Mouse (Mus musculus): ENCODE measurements around the gene Mafg. TPM values are rescaled to one million over a fixed set of nuclear protein-coding genes. Genes with fewer than 3 reads are reported as not detected.

Gene Mafg
- polyA plus RNA-seq, 1 experiment from 2014 or later, result 20.2 TPM

DNA sequence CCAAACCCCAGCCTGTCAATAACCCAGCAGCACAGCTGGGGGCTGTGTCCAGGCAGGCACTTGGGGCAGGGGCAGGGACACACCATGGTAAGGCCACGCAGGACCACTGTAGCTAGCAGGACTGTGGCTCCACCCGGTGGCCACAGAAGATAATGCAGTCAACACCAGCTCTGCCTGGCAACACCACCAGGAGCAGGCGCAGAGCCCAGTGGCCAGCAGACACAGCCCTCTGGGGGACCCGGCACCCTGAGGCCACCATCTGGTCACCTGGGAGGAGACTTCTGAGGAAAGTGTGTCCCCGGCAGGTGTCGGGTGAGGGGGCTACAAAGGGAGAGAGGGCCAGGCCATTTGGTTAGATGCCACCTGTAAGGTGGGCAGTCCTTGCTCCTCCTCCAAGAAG, 20.6 kb downstream of the Mafg start:
- H3K27me3 ChIP-seq (ENCODE audit: control insufficient read depth, insufficient read depth, low read length), result peaks cover under 1% of the 10 kb centered on the region; the same call in 1 of the 2 replicates
- ATAC-seq (replicated peaks; ENCODE audit: insufficient number of reproducible peaks, low FRiP score, low TSS enrichment), result no peak
- peaks cover 19% of the 10 kb centered on the region for H3K36me3 ChIP-seq (ENCODE audit: control insufficient read depth, insufficient read depth, low read length)
- H3K9ac ChIP-seq (ENCODE audit: low read depth, low read length), result no peak overlapping the region
- no peak overlapping the region for H3K27ac ChIP-seq (ENCODE audit: low read depth, low read length)
- peaks cover 29% of the 10 kb centered on the region for H3K4me1 ChIP-seq (ENCODE audit: control insufficient read depth, insufficient read depth, low read length)
- no peak overlapping the region for H3K4me2 ChIP-seq
- no peak overlapping the region for H3K4me3 ChIP-seq (ENCODE audit: low read depth, low read length)
- WGBS (ENCODE audit: insufficient replicate concordance), result 40% methylated on average over 6 of the region's 6 CpGs
- no peaks in the 10 kb centered on the region for H3K9me3 ChIP-seq (replicated peaks; ENCODE audit: control insufficient read depth, low read length)

DNA sequence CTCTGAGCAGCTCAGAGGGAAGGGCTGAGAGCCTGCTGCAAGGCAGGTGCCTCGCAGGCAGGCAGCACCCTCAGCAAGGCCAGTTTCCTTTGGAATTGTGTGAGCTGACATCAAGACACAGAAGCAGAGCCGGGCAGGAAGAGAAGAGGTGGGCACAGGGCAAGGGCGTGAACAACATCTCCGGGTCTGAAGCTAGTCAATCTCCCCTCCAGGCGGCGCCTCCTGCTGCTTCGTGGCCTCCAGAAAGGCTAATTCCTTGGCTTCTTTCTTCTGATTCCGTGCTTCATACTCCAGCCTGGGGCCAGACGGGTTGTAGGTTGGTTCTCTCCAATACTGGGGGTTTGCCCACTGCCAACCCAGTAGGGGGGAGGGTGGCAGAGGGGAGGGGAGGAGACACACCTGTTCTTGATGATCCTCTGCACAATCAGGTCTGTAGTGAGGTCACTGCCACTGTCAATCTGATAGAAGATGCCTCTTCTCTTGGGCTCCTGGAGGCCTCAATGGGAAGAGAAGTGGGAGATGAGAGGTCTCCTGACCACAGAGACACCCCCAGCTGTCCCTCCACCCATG, 22.8 kb downstream of the Mafg start:
- no peak for ATAC-seq (replicated peaks; ENCODE audit: insufficient number of reproducible peaks, low FRiP score, low TSS enrichment)

DNA sequence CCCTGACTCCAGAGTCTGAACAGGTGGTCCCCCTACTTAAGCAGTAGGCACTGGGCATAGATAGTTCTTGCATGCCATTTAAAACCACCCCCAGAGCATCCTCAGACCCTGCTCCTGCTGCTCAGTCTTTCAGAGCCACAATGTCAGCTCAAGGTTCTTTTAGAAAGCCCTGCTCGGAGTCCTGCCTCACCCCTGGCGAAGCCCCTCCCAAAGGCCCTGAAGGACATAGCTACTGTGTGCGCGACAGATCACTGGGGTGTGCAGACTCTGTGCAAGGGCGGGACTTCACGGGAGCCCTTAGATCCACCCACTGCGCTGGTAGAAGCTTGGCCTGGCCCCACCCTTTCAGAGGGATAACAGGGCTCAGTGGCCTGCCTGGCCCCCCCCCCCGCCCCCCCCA, 24.1 kb downstream of the Mafg start:
- Histone ChIP-seq H3K9ac (ENCODE audit: low read depth, low read length) (peak overlapping the region; percentile 74), H3K27ac (ENCODE audit: low read depth, low read length) (peak overlapping the region; percentile 50; the same call in 1 of the 2 replicates), H3K27me3 (ENCODE audit: control insufficient read depth, insufficient read depth, low read length) (peaks cover 3% of the 10 kb centered on the region; the same call in 1 of the 2 replicates), H3K9me3 (replicated peaks; ENCODE audit: control insufficient read depth, low read length) (no peaks in the 10 kb centered on the region), H3K36me3 (ENCODE audit: control insufficient read depth, insufficient read depth, low read length) (peaks cover 23% of the 10 kb centered on the region), H3K4me2 (peak overlapping the region; percentile 87), H3K4me3 (ENCODE audit: low read depth, low read length) (peak overlapping the region; percentile 43; the same call in 1 of the 2 replicates), H3K4me1 (ENCODE audit: control insufficient read depth, insufficient read depth, low read length) (peaks cover 24% of the 10 kb centered on the region)
- ATAC-seq (replicated peaks; ENCODE audit: insufficient number of reproducible peaks, low FRiP score, low TSS enrichment), result peak; percentile 80
- 37% methylated on average over 7 of the region's 8 CpGs for WGBS (ENCODE audit: insufficient replicate concordance)

More for the DNA sequence above, 22.8 kb downstream of the Mafg start:
- Histone ChIP-seq H3K4me1 (ENCODE audit: control insufficient read depth, insufficient read depth, low read length) (peaks cover 24% of the 10 kb centered on the region), H3K9ac (ENCODE audit: low read depth, low read length) (no peak overlapping the region), H3K27me3 (ENCODE audit: control insufficient read depth, insufficient read depth, low read length) (peaks cover 3% of the 10 kb centered on the region; the same call in 1 of the 2 replicates), H3K27ac (ENCODE audit: low read depth, low read length) (no peak overlapping the region), H3K4me2 (no peak overlapping the region), H3K9me3 (replicated peaks; ENCODE audit: control insufficient read depth, low read length) (no peaks in the 10 kb centered on the region), H3K36me3 (ENCODE audit: control insufficient read depth, insufficient read depth, low read length) (peaks cover 19% of the 10 kb centered on the region), H3K4me3 (ENCODE audit: low read depth, low read length) (no peak overlapping the region)
- 87% methylated on average over 9 of the region's 9 CpGs for WGBS (ENCODE audit: insufficient replicate concordance)

DNA sequence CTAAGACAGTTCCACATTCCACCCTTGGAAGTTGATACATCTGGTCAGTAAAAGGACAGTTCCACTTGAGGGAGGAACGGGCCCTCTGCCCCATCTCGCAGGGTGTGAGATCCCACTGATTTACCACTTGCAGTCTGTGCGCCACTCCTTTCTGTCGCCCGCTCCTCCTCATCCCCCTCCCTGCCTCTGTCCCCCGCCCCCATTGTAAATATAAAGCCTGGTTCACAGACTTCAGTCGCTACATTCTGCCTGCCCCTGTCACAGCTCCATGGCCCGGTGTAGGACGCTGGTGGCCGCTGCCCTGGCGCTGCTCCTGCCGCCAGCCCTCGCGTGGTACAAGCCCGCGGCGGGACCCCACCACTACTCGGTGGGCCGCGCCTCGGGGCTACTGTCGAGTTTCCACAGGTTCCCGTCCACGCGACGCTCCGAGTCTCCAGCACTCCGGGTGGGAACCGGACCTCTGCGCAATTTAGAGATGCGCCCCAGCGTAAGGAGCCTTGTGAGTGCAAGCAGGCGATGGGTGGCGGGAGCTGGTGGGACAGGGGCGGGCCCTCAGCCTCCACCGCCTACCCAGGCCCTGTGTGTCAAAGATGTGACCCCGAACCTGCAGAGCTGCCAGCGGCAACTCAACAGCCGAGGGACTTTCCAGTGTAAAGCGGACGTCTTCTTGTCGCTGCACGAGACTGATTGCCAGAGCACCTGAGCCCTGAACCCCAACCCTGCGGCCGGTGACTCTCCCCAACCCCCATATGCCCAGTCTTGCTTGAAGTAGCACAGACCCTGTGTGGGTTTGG, 25.0 kb downstream of the Mafg start, which contains the start of gene Npb:
Npb (plus strand) TSS at position 237 of the 794 bp plus-strand sequence.
- Histone ChIP-seq H3K4me1 (ENCODE audit: control insufficient read depth, insufficient read depth, low read length) (peaks cover 24% of the 10 kb centered on the region), H3K9me3 (replicated peaks; ENCODE audit: control insufficient read depth, low read length) (no peaks in the 10 kb centered on the region), H3K4me2 (peak within 1 kb of the TSS; percentile 87), H3K27ac (ENCODE audit: low read depth, low read length) (peak within 1 kb of the TSS; percentile 50; the same call in 1 of the 2 replicates), H3K36me3 (ENCODE audit: control insufficient read depth, insufficient read depth, low read length) (peaks cover 23% of the 10 kb centered on the region), H3K9ac (ENCODE audit: low read depth, low read length) (peak within 1 kb of the TSS; percentile 74), H3K27me3 (ENCODE audit: control insufficient read depth, insufficient read depth, low read length) (peaks cover 3% of the 10 kb centered on the region; the same call in 1 of the 2 replicates), H3K4me3 (ENCODE audit: low read depth, low read length) (peak within 1 kb of the TSS; percentile 43)
- no peak for ATAC-seq (replicated peaks; ENCODE audit: insufficient number of reproducible peaks, low FRiP score, low TSS enrichment)
- WGBS (ENCODE audit: insufficient replicate concordance), result 4% methylated on average over 45 of the region's 45 CpGs

DNA sequence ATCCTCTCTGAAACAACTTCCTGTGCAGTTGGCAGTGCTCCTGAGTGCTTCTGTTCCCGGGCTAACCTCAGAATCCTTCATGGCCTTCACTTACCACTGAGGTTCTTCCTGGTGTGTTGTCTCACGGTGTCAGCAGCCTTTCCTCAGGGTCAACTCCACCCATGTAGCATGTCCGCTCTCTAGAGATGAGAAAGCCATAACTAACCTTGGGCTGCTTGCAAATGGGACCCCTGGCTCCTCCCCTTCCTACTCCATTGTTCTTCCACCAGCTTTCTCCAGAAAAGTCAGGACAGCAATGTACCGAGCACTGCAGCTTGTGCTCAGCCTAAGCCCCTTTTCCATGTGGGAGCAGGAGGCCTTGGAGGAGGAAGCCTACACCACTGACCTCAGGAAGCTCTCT, 26.6 kb downstream of the Mafg start:
- Histone ChIP-seq H3K36me3 (ENCODE audit: control insufficient read depth, insufficient read depth, low read length) (peaks cover 12% of the 10 kb centered on the region), H3K4me1 (ENCODE audit: control insufficient read depth, insufficient read depth, low read length) (peaks cover 24% of the 10 kb centered on the region), H3K9me3 (replicated peaks; ENCODE audit: control insufficient read depth, low read length) (no peaks in the 10 kb centered on the region), H3K27ac (ENCODE audit: low read depth, low read length) (no peak overlapping the region), H3K4me2 (no peak overlapping the region), H3K27me3 (ENCODE audit: control insufficient read depth, insufficient read depth, low read length) (peaks cover 3% of the 10 kb centered on the region; the same call in 1 of the 2 replicates), H3K4me3 (ENCODE audit: low read depth, low read length) (no peak overlapping the region), H3K9ac (ENCODE audit: low read depth, low read length) (no peak overlapping the region)
- WGBS (ENCODE audit: insufficient replicate concordance), result 72% methylated on average over 4 of the region's 4 CpGs
- ATAC-seq (replicated peaks; ENCODE audit: insufficient number of reproducible peaks, low FRiP score, low TSS enrichment), result no peak

DNA sequence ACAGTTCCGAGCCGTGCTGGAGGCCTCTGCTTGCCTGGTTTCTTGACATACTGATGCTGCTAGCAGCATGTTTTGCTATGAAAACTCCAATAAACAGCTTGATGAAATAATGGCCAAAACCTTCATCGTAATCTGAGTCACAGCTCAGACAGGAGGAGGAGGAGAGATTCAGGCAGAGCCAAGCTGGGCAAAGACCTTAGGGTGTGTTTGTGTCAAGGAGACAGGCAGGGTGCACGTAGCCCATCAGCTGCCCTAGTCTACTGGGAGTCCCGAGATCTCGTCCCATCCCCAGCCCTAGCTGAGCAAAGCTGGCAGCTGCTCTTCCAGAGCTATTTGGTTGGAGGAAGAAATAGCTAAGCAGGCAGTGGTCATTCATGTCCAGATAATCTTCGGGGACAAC, 27.7 kb downstream of the Mafg start:
- no peak overlapping the region for H3K4me2 ChIP-seq
- 89% methylated on average over 7 of the region's 7 CpGs for WGBS (ENCODE audit: insufficient replicate concordance)
- H3K9me3 ChIP-seq (replicated peaks; ENCODE audit: control insufficient read depth, low read length), result no peaks in the 10 kb centered on the region
- no peak overlapping the region for H3K4me3 ChIP-seq (ENCODE audit: low read depth, low read length)
- H3K36me3 ChIP-seq (ENCODE audit: control insufficient read depth, insufficient read depth, low read length), result peaks cover 8% of the 10 kb centered on the region
- peaks cover 24% of the 10 kb centered on the region for H3K4me1 ChIP-seq (ENCODE audit: control insufficient read depth, insufficient read depth, low read length)
- H3K9ac ChIP-seq (ENCODE audit: low read depth, low read length), result no peak overlapping the region
- peaks cover 3% of the 10 kb centered on the region; the same call in 1 of the 2 replicates for H3K27me3 ChIP-seq (ENCODE audit: control insufficient read depth, insufficient read depth, low read length)
- no peak for ATAC-seq (replicated peaks; ENCODE audit: insufficient number of reproducible peaks, low FRiP score, low TSS enrichment)
- H3K27ac ChIP-seq (ENCODE audit: low read depth, low read length), result no peak overlapping the region

DNA sequence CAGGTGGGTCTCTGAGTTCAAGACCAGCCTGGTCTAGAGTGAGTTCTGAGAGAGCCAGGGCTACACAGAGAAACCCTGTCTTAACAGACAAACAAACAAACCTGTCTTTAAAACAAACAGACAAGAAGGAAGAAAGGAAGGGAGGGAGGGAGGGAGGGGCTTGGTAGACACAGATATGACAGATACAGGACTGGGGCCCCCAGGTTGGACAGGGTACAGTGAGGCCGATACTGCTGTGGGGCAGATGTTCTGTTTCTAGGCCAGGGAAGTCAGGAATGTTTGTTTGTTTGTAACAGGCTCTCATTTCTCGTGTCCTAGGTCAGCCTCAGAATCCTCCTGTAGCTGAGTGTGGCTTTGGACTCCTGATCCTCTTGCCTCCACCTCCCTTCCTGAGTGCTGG, 29.9 kb downstream of the Mafg start:
- no peak for ATAC-seq (replicated peaks; ENCODE audit: insufficient number of reproducible peaks, low FRiP score, low TSS enrichment)
- peaks cover 3% of the 10 kb centered on the region; the same call in 1 of the 2 replicates for H3K27me3 ChIP-seq (ENCODE audit: control insufficient read depth, insufficient read depth, low read length)
- no peak overlapping the region for H3K9ac ChIP-seq (ENCODE audit: low read depth, low read length)
- 80% methylated on average over 2 of the region's 2 CpGs for WGBS (ENCODE audit: insufficient replicate concordance)
- H3K4me3 ChIP-seq (ENCODE audit: low read depth, low read length), result no peak overlapping the region
- H3K4me1 ChIP-seq (ENCODE audit: control insufficient read depth, insufficient read depth, low read length), result peaks cover 12% of the 10 kb centered on the region
- H3K9me3 ChIP-seq (replicated peaks; ENCODE audit: control insufficient read depth, low read length), result no peaks in the 10 kb centered on the region
- H3K27ac ChIP-seq (ENCODE audit: low read depth, low read length), result no peak overlapping the region
- H3K36me3 ChIP-seq (ENCODE audit: control insufficient read depth, insufficient read depth, low read length), result peaks cover 7% of the 10 kb centered on the region
- H3K4me2 ChIP-seq, result peak overlapping the region; percentile 22; the same call in 1 of the 2 replicates

DNA sequence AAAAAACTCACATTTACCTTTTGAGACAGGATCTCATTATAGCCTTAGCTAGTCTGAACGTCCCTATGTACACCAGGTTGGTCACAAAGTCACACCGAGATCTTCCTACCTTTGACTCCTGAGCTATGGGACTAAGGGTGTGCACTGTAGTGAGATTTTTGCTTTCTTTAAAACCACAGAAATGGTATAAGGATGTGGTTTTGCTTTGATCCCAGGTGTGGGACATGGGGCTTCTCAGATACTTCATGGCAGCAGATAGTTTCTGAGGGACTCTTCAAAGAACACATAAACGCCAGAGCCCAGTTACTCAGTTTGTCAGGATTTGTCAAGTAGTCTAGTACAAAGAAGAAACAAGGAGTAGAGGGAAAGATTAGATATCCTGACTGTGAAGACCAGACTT, 32.7 kb downstream of the Mafg start:
- H3K9ac ChIP-seq (ENCODE audit: low read depth, low read length), result no peak overlapping the region

More for the DNA sequence above, 32.7 kb downstream of the Mafg start:
- H3K36me3 ChIP-seq (ENCODE audit: control insufficient read depth, insufficient read depth, low read length), result peaks cover 16% of the 10 kb centered on the region
- H3K4me2 ChIP-seq, result no peak overlapping the region
- no peak for ATAC-seq (replicated peaks; ENCODE audit: insufficient number of reproducible peaks, low FRiP score, low TSS enrichment)
- no peaks in the 10 kb centered on the region for H3K27me3 ChIP-seq (ENCODE audit: control insufficient read depth, insufficient read depth, low read length)
- H3K9me3 ChIP-seq (replicated peaks; ENCODE audit: control insufficient read depth, low read length), result no peaks in the 10 kb centered on the region
- H3K4me3 ChIP-seq (ENCODE audit: low read depth, low read length), result no peak overlapping the region
- peaks cover 12% of the 10 kb centered on the region for H3K4me1 ChIP-seq (ENCODE audit: control insufficient read depth, insufficient read depth, low read length)
- H3K27ac ChIP-seq (ENCODE audit: low read depth, low read length), result no peak overlapping the region
- WGBS (ENCODE audit: insufficient replicate concordance), result 92% methylated on average over 3 of the region's 3 CpGs
